Mouse (Mus musculus) forebrain, embryonic 14.5 days (tissue): ENCODE data around the gene Tmem198. TPM values are rescaled to one million over a fixed set of nuclear protein-coding genes. Genes with fewer than 3 reads are reported as not detected.

Source experiments
- ATAC-seq: fragments of 200-750 bp; cut with Nextera tagmentation; 2 replicates; pipeline ENCODE4 v1.8.0; 2017; ENCODE audit warnings: mild to moderate bottlenecking, moderate library complexity
- DNase-seq: peaks from one replicate; pipeline ENCODE4 v3.0.0-alpha.2; 2015; ENCODE audit warnings: low spot score
- H3K27ac ChIP-seq: fragments of 300-500 bp; sonication (generic); 2 replicates; pipeline ENCODE4 v1.5.1; 2014; ENCODE audit warnings: low read depth, mild to moderate bottlenecking, control low read depth, low read length, moderate library complexity
- H3K27me3 ChIP-seq: fragments of 300-500 bp; sonication (generic); replicated peaks from 2 replicates; pipeline ENCODE4 v1.6.1; 2014; ENCODE audit warnings: low read length, control low read depth, mixed read lengths; ENCODE audit not compliant: control insufficient read depth, insufficient read depth
- H3K36me3 ChIP-seq: fragments of 300-500 bp; sonication (generic); 2 replicates; pipeline ENCODE4 v1.6.1; 2014; ENCODE audit warnings: low read length, control low read depth; ENCODE audit not compliant: control insufficient read depth, insufficient read depth
- H3K4me1 ChIP-seq: fragments of 300-500 bp; sonication (generic); 2 replicates; pipeline ENCODE4 v1.6.1; 2014; ENCODE audit warnings: antibody characterized with exemption, low read length, control low read depth; ENCODE audit not compliant: control insufficient read depth, insufficient read depth
- H3K4me2 ChIP-seq: fragments of 300-500 bp; sonication (generic); 2 replicates; pipeline ENCODE4 v1.6.1; 2014; ENCODE audit warnings: mild to moderate bottlenecking, control low read depth, low read length
- H3K4me3 ChIP-seq: fragments of 300-500 bp; sonication (generic); 2 replicates; pipeline ENCODE4 v1.5.1; 2014; ENCODE audit warnings: low read depth, low read length, control low read depth
- H3K9ac ChIP-seq: fragments of 300-500 bp; sonication (generic); 2 replicates; pipeline ENCODE4 v1.6.1; 2014; ENCODE audit warnings: mild to moderate bottlenecking, low read length, control low read depth, moderate library complexity
- H3K9me3 ChIP-seq: fragments of 300-500 bp; sonication (generic); replicated peaks from 2 replicates; pipeline ENCODE4 v1.6.1; 2016; ENCODE audit warnings: low read length, control low read depth, mixed read lengths; ENCODE audit not compliant: control insufficient read depth
- WGBS: fragments of 180-500 bp; shearing (Covaris S2); extraction: QIAGEN DNeasy Blood & Tissue Kit; methylation state at CpG from one replicate; pipeline ENCODE4 v1.1.7; 2014; 5-methylcytosine and 5-hydroxymethylcytosine counted together
- polyA plus RNA-seq: library from polyadenylated mRNA; unstranded; fragments of >200 nt; fragmentation: Nextera tagmentation; extraction: Ambion mirVana; gene quantifications from 2 replicates; pipeline ENCODE4 v1.2.1, GENCODE M21; 2014

Gene Tmem198
- polyA plus RNA-seq, 1 experiment from 2014 or later: 41.3 TPM

- Histone ChIP-seq H3K4me1 (peaks cover 62% of the 10 kb centered on the region), H3K9me3 (no peaks in the 10 kb centered on the region), H3K4me2 (no peak overlapping the region), H3K4me3 (no peak overlapping the region), H3K27me3 (peaks cover 13% of the 10 kb centered on the region), H3K36me3 (no peaks in the 10 kb centered on the region), H3K9ac (no peak overlapping the region), H3K27ac (no peak overlapping the region)
- 48% methylated on average over 3 of the region's 3 CpGs for WGBS
- ATAC-seq (no peak), DNase-seq (no peak)
Observed at GRCm38 (mm10) chr1:75444208-75444607, 35.1 kb upstream of the Tmem198 start.

GRCm38 (mm10) chr1:75445141-75445701, 34.1 kb upstream of the Tmem198 start:
- Histone ChIP-seq H3K4me3 (no peak overlapping the region), H3K27me3 (peaks cover 23% of the 10 kb centered on the region)
- peak; percentile 62 for DNase-seq

DNA sequence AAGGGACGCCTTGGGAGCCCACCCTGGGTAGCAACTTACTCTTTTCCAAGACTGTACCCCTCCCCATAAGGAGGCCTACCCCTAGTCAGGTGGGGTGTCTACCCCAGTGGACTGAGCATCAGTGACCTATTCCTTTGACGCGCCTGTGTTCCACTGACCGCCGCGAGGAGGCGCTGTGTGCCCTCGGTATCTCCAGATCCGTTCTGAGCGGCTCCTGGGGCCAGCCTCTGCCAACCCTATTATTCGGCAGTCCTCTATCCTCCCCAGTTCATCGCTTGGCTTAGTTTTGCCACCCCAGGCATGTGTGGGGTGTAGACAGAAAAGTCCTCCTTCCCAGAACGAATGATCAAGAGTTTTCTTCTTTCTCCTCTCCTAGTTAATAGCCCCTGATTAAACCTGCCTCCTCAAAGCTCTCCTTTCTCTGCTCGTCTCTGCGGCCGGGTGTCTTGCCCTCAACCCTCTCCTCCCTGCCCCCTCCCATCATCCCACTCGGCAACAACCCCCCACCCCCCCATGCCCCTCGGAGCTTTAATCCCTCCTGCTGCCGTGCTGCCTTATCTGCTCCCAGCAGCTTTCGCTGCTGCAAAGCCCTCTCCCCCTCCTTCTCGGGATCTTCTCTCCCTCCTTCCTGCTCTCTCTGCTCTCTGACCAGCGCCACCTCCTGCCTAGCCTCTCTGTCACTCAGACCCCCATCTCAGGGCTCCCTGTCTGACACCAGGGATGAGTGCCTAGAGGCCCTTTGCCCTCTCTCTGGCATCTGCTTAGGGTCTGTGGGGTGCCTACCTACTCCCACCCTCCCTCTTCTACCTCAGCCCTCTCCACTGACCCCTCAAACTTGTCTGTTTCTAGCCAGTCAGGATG, 33.4 kb upstream of the Tmem198 start:
- H3K36me3 ChIP-seq: no peaks in the 10 kb centered on the region
- no peaks in the 10 kb centered on the region for H3K9me3 ChIP-seq
- H3K27ac ChIP-seq: peak overlapping the region; percentile 49; the same call in 1 of the 2 replicates
- whole genome bisulfite sequencing: under 1% methylated on average over 22 of the region's 22 CpGs
- DNase-seq (peak; percentile 76), ATAC-seq (peak; percentile 11; the same call in 1 of the 2 replicates)
- peak overlapping the region; percentile 17; the same call in 1 of the 2 replicates for H3K9ac ChIP-seq
- H3K4me1 ChIP-seq: peaks cover 70% of the 10 kb centered on the region
- H3K4me2 ChIP-seq: peak overlapping the region; percentile 28
- H3K27me3 ChIP-seq: peaks cover 31% of the 10 kb centered on the region
- H3K4me3 ChIP-seq: no peak overlapping the region

More at GRCm38 (mm10) chr1:75445141-75445701, 34.1 kb upstream of the Tmem198 start:
- Histone ChIP-seq H3K9ac (no peak overlapping the region), H3K27ac (peak overlapping the region; percentile 49; the same call in 1 of the 2 replicates), H3K36me3 (no peaks in the 10 kb centered on the region), H3K4me1 (peaks cover 65% of the 10 kb centered on the region), H3K4me2 (peak overlapping the region; percentile 28; the same call in 1 of the 2 replicates), H3K9me3 (no peaks in the 10 kb centered on the region)
- ATAC-seq: peak; percentile 9; the same call in 1 of the 2 replicates
- 14% methylated on average over 9 of the region's 9 CpGs for WGBS

DNA sequence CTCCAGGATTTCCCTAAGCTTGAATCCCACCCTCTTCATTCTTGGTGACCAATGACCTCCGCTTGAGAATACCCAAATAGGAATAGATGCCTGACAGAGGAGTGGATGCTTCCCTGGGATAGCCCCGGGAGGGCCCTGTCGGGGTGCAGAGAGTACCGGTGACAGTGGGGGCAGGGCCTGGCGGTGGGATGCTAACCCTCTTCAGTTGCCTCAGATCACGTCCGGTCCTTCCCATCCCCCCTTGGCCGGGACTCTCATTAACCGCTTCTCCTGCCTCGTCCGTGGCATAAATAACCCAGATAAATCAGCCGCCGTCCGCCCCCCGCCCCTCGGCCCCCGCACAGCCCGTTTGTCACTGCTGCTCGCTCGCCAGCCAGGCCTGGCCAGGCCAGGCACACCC, 32.7 kb upstream of the Tmem198 start:
- Histone ChIP-seq H3K9ac (0 out of 2 replicates have a peak overlapping the region, but pooled peaks have one; percentile 9), H3K27me3 (peaks cover 38% of the 10 kb centered on the region), H3K4me2 (0 out of 2 replicates have a peak overlapping the region, but pooled peaks have one; percentile 12), H3K4me1 (peaks cover 70% of the 10 kb centered on the region), H3K27ac (0 out of 2 replicates have a peak overlapping the region, but pooled peaks have one; percentile 11), H3K36me3 (no peaks in the 10 kb centered on the region), H3K4me3 (no peak overlapping the region), H3K9me3 (no peaks in the 10 kb centered on the region)
- WGBS: 5% methylated on average over 19 of the region's 20 CpGs
- DNase-seq: no peak
- no peak for ATAC-seq

DNA sequence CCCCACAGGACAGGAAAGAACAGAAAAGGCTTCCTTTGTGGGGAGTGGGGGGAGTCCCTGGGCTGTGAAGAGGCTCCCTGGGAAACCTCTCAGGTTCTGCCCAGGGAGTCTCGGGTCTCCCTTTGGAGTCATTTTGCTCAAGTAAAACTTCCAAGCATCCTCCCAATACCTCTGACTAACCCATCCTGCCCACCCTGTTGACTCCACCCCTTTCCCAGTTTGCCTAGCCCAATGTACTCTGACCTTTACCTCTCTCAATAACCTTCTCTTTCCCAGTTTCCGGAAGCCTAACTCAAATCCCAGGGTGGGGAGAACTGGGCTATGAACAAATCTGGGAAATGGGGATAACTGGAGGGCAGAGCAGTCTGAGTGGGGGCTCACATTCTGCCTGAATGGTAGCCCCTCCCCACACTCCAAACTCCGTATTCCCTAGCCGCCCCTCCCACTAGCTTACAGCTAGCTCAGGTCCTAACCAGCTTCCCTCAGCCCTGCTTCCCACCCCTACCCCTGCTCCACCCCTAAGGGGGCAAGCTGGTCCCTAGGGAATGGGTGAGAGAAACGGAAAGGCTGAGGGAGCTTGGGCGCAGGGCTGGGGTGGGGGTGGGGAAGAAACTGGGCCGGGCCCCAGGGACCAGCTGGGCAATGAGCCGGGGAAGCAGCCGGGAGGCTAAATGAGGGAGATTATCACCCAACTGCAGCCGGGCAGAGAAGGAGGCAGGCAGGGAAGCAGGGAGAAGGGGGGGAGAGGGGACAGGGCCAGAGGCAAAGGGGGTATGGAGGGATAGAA, 31.9 kb upstream of the Tmem198 start:
- H3K4me3 ChIP-seq: no peak overlapping the region
- no peak overlapping the region for H3K9ac ChIP-seq
- H3K4me1 ChIP-seq: peaks cover 69% of the 10 kb centered on the region
- WGBS: 5% methylated on average over 10 of the region's 10 CpGs
- peak overlapping the region; percentile 22 for H3K4me2 ChIP-seq
- peak; percentile 27 for ATAC-seq
- no peaks in the 10 kb centered on the region for H3K9me3 ChIP-seq
- peak overlapping the region; percentile 23; the same call in 1 of the 2 replicates for H3K27ac ChIP-seq
- no peaks in the 10 kb centered on the region for H3K36me3 ChIP-seq
- DNase-seq: peak; percentile 69
- H3K27me3 ChIP-seq: peaks cover 46% of the 10 kb centered on the region

DNA sequence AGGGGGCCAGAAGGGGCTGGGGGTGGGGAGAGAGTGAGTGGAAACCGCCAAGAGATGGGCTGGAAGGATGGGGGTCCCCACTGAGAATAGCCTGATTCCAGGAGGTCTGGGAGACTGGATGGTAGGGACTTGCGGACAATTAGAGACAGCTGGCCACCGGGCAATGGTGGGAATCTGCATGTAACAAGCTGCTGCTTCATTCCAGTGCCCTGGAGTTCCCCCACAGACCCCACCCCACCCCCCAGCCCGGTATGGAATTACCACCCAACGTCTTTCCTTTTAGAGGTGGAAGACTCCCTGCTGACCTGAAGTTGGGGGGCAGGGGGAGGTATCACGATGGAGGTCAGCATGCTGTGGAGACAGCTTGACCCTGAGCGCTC, 31.3 kb upstream of the Tmem198 start:
- Histone ChIP-seq H3K4me1 (peaks cover 64% of the 10 kb centered on the region), H3K9me3 (no peaks in the 10 kb centered on the region), H3K36me3 (no peaks in the 10 kb centered on the region), H3K27me3 (peaks cover 46% of the 10 kb centered on the region), H3K27ac (peak overlapping the region; percentile 23; the same call in 1 of the 2 replicates), H3K4me2 (peak overlapping the region; percentile 22), H3K9ac (no peak overlapping the region), H3K4me3 (no peak overlapping the region)
- DNase-seq: no peak
- WGBS: 1% methylated on average over 7 of the region's 7 CpGs
- no peak for ATAC-seq

- H3K9ac ChIP-seq: no peak overlapping the region
- H3K4me1 ChIP-seq: peaks cover 55% of the 10 kb centered on the region
- no peak overlapping the region for H3K4me3 ChIP-seq
- DNase-seq: no peak
- ATAC-seq: no peak
- WGBS: 2% methylated on average over 14 of the region's 14 CpGs
- H3K4me2 ChIP-seq: peak overlapping the region; percentile 21
- no peaks in the 10 kb centered on the region for H3K36me3 ChIP-seq
- H3K9me3 ChIP-seq: no peaks in the 10 kb centered on the region
- peaks cover 46% of the 10 kb centered on the region for H3K27me3 ChIP-seq
- peak overlapping the region; percentile 14; the same call in 1 of the 2 replicates for H3K27ac ChIP-seq
Observed at GRCm38 (mm10) chr1:75448937-75449336, 30.4 kb upstream of the Tmem198 start.

DNA sequence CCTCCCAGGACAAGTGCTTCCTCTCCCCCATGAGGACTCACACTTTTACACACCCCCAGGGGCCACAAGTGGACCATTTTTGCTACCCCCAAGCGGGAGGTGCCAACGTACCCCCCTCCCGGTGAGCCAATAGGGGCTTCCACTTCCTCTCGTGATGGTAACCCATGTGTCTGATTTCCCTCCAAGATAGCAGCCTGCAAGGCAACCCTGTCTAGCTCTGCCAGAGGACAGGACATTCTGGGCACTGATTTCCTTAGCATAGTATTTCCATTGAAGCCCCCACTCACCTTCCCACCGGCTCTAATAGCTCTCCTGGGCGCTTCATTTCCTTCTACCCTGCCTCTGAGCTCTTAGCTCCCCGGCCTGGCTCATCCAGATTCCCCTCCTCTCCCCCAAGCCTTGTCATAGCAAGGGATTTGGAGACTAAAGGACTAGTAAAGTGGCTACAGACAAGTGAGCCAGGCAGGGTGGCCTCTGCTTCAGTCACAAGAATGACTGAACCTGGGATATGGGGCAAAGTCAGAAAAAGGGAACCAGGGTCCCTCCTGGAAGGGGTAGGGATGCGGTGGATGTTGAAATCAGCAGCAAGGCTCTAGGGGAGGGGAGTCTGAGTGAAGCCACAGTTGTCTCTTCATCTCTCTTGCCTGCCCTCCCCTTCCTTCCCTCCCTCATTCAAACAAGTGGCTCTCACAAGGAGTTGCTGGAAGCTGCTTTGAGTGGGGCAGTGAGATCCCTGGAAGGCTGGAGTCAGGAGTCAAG, 29.8 kb upstream of the Tmem198 start:
- Histone ChIP-seq H3K4me2 (peak overlapping the region; percentile 57), H3K4me3 (peak overlapping the region; percentile 26; the same call in 1 of the 2 replicates), H3K9ac (peak overlapping the region; percentile 59; the same call in 1 of the 2 replicates), H3K4me1 (peaks cover 48% of the 10 kb centered on the region), H3K27me3 (peaks cover 46% of the 10 kb centered on the region), H3K27ac (no peak overlapping the region), H3K9me3 (no peaks in the 10 kb centered on the region), H3K36me3 (no peaks in the 10 kb centered on the region)
- DNase-seq (no peak), ATAC-seq (no peak)
- WGBS: 4% methylated on average over 8 of the region's 8 CpGs
